Mouse (Mus musculus) heart, adult 2 months (tissue): Measurements from ENCODE around the gene Nt5c1a. TPM values are rescaled to one million over a fixed set of nuclear protein-coding genes. Genes with fewer than 3 reads are reported as not detected.

ENCODE experiments used
- DNase-seq, 2 experiments: peaks; one replicate each; pipeline ENCODE4 v3.0.0; 2021
- H3K27ac ChIP-seq: fragments of 200-600 bp; 2 replicates; pipeline ENCODE4 v1.8.1; 2022
- H3K27me3 ChIP-seq: fragments of 200-500 bp; 2 replicates; pipeline ENCODE4 v1.6.1; 2012; ENCODE audit warnings: mild to moderate bottlenecking, low read length, inconsistent platforms, mixed read lengths; ENCODE audit not compliant: control insufficient read depth, insufficient read depth
- H3K36me3 ChIP-seq: fragments of 200-500 bp; 2 replicates; pipeline ENCODE4 v1.6.1; 2012; ENCODE audit warnings: low read length, inconsistent platforms; ENCODE audit not compliant: control insufficient read depth, insufficient read depth
- H3K4me1 ChIP-seq: fragments of 200-500 bp; 2 replicates; pipeline ENCODE4 v1.6.1; 2011; ENCODE audit warnings: low read length; ENCODE audit not compliant: control insufficient read depth, insufficient read depth
- H3K4me3 ChIP-seq: fragments of 200-600 bp; 2 replicates; pipeline ENCODE4 v1.8.1; 2022
- H3K79me2 ChIP-seq: fragments of 200-500 bp; replicated peaks from 2 replicates; pipeline ENCODE4 v1.6.1; 2012; ENCODE audit warnings: mild to moderate bottlenecking, inconsistent platforms, low read length, moderate library complexity, mixed read lengths; ENCODE audit not compliant: control insufficient read depth, insufficient read depth
- H3K9ac ChIP-seq: fragments of 200-500 bp; 2 replicates; pipeline ENCODE4 v1.6.1; 2012; ENCODE audit warnings: low read depth, mild to moderate bottlenecking, control low read depth, inconsistent platforms, low read length, mixed read lengths
- CTCF ChIP-seq: fragments of 200-600 bp; IDR thresholded peaks from 2 replicates; pipeline ENCODE4 v1.8.1; 2022; ENCODE audit warnings: antibody characterized with exemption, mild to moderate bottlenecking, moderate library complexity
- EP300 ChIP-seq: fragments of 200-500 bp; IDR thresholded peaks from 2 replicates; pipeline ENCODE4 v1.6.1; 2011; ENCODE audit warnings: low read depth, low read length, control low read depth; ENCODE audit not compliant: insufficient read depth
- POLR2A ChIP-seq: fragments of 200-500 bp; IDR thresholded peaks from 2 replicates; pipeline ENCODE4 v1.6.1; 2011; ENCODE audit warnings: mild to moderate bottlenecking, low read depth, low read length, control low read depth; ENCODE audit not compliant: insufficient read depth
- WGBS: fragments of 180-500 bp; shearing (Covaris S2); methylation state at CpG from one replicate; pipeline ENCODE4 v1.1.7; 2018; 5-methylcytosine and 5-hydroxymethylcytosine counted together
- intact Hi-C: fragments of 180-260 bp; cut with DNase I; formaldehyde crosslinking; loops from one replicate; pipeline ENCODE4 v1.15.1; 2025
- polyA plus RNA-seq: library from polyadenylated mRNA; depleted of rRNA; stranded (reverse); fragments of >200 nt; gene quantifications from 2 replicates; pipeline ENCODE4 v1.2.3, GENCODE M21; 2012
- total RNA-seq, 2 experiments: library from RNA; stranded (reverse); gene quantifications; 2 replicates each; pipeline ENCODE4 v1.2.3; 2021

The Nt5c1a gene
- total and polyA plus RNA-seq, 3 experiments = 19.6 to 57.6 (median 50.8) TPM

GRCm38 (mm10) chr4:123183239-123184056, 17.9 kb upstream of the Nt5c1a start:
- Histone ChIP-seq H3K79me2 (no peaks in the 10 kb centered on the region), H3K4me1 (peaks cover 1% of the 10 kb centered on the region; the same call in 1 of the 2 replicates), H3K4me3 (peak overlapping the region; percentile 38), H3K36me3 (no peaks in the 10 kb centered on the region), H3K27ac (no peak overlapping the region), H3K27me3 (peaks cover 17% of the 10 kb centered on the region), H3K9ac (no peak overlapping the region)
- intact Hi-C loops = no loop called here
- no peak for TF ChIP-seq CTCF
- TF ChIP-seq POLR2A = no peak
- no peak for TF ChIP-seq EP300
- WGBS = 12% methylated on average over 44 of the region's 44 CpGs
- DNase-seq = peak; percentile 66 to 70

GRCm38 (mm10) chr4:123184816-123185215, 16.5 kb upstream of the Nt5c1a start:
- H3K9ac ChIP-seq = no peak overlapping the region
- WGBS = 51% methylated on average over 3 of the region's 3 CpGs
- no peak for TF ChIP-seq POLR2A
- TF ChIP-seq CTCF = no peak
- no peak for TF ChIP-seq EP300
- H3K27ac ChIP-seq = no peak overlapping the region
- no peaks in the 10 kb centered on the region for H3K36me3 ChIP-seq
- peaks cover 17% of the 10 kb centered on the region for H3K27me3 ChIP-seq
- DNase-seq = no peak
- no peak overlapping the region for H3K4me3 ChIP-seq
- H3K4me1 ChIP-seq = peaks cover 1% of the 10 kb centered on the region; the same call in 1 of the 2 replicates
- no peaks in the 10 kb centered on the region for H3K79me2 ChIP-seq
- intact Hi-C loops = no loop called here

- no peaks in the 10 kb centered on the region; the same call in 1 of the 2 replicates for H3K27me3 ChIP-seq
- no peaks in the 10 kb centered on the region for H3K79me2 ChIP-seq
- H3K9ac ChIP-seq = no peak overlapping the region
- TF ChIP-seq CTCF = no peak
- no peak for TF ChIP-seq POLR2A
- TF ChIP-seq EP300 = no peak
- no peak overlapping the region for H3K27ac ChIP-seq
- DNase-seq = no peak
- no peak overlapping the region for H3K4me3 ChIP-seq
- WGBS = 44% methylated on average over 11 of the region's 11 CpGs
- H3K36me3 ChIP-seq = no peaks in the 10 kb centered on the region
- H3K4me1 ChIP-seq = no peaks in the 10 kb centered on the region
- intact Hi-C loops = no loop called here
These were observed 9.0 kb upstream of the Nt5c1a start for GRCm38 (mm10) chr4:123192336-123192735.

DNA sequence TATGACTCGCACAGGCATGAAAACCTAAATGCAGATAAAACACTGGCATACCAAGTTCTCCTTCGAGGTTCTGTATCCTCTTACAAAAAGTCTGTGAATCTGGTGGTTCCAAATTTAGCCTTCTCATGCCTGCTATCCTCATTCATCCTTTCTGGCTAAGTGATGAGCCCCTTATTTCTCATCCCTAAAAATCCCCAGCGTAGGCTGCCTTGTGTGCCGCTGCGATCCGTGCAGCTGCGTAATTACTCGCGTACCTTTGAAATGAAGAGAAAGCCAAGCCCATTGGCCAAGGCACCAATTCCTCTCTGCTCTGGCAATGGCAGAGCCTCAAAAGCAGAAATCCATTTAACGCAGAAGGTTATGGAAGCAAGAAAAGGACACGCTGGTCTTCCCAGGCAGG, 7.5 kb upstream of the Nt5c1a start:
- Histone ChIP-seq H3K9ac (no peak overlapping the region), H3K4me3 (no peak overlapping the region), H3K4me1 (no peaks in the 10 kb centered on the region), H3K79me2 (no peaks in the 10 kb centered on the region), H3K36me3 (no peaks in the 10 kb centered on the region), H3K27ac (no peak overlapping the region), H3K27me3 (no peaks in the 10 kb centered on the region; the same call in 1 of the 2 replicates)
- WGBS = 86% methylated on average over 11 of the region's 11 CpGs
- intact Hi-C loops = no loop called here
- TF ChIP-seq EP300 (no peak), POLR2A (no peak), CTCF (no peak)
- no peak for DNase-seq

GRCm38 (mm10) chr4:123196695-123197094, 4.6 kb upstream of the Nt5c1a start:
- no peak overlapping the region for H3K9ac ChIP-seq
- H3K27ac ChIP-seq = no peak overlapping the region
- H3K79me2 ChIP-seq = no peaks in the 10 kb centered on the region
- H3K4me1 ChIP-seq = peaks cover 2% of the 10 kb centered on the region
- no peak for DNase-seq
- intact Hi-C loops = no loop called here
- no peaks in the 10 kb centered on the region for H3K36me3 ChIP-seq
- H3K27me3 ChIP-seq = no peaks in the 10 kb centered on the region; the same call in 1 of the 2 replicates
- 35% methylated on average over 6 of the region's 6 CpGs for WGBS
- H3K4me3 ChIP-seq = no peak overlapping the region
- no peak for TF ChIP-seq CTCF
- no peak for TF ChIP-seq EP300
- TF ChIP-seq POLR2A = no peak

- no peaks in the 10 kb centered on the region for H3K27me3 ChIP-seq
- H3K27ac ChIP-seq = peak overlapping the region; percentile 89
- DNase-seq = peak; percentile 66 to 76
- H3K36me3 ChIP-seq = no peaks in the 10 kb centered on the region
- intact Hi-C loops = loop anchor here (1.0 kb wide), 1 partner anchor 45 kb away; no protein-coding TSS in a partner anchor
- peaks cover 3% of the 10 kb centered on the region for H3K4me1 ChIP-seq
- peak overlapping the region; percentile 62 for H3K9ac ChIP-seq
- H3K4me3 ChIP-seq = peak overlapping the region; percentile 48
- 6% methylated on average over 15 of the region's 15 CpGs for WGBS
- no peaks in the 10 kb centered on the region for H3K79me2 ChIP-seq
- no peak for TF ChIP-seq EP300
- no peak for TF ChIP-seq POLR2A
- TF ChIP-seq CTCF = peak; percentile 94
These were observed 526 bp upstream of the Nt5c1a start for GRCm38 (mm10) chr4:123200771-123201185.
